Mouse (Mus musculus) lung, embryonic 16.5 days (tissue): ENCODE data around the gene Sycn. TPM values are rescaled to one million over a fixed set of nuclear protein-coding genes. Genes with fewer than 3 reads are reported as not detected.
A peak's percentile ranks its signal among the peaks of the same experiment; 100 is the strongest.

ENCODE experiments used
- ATAC-seq: fragments of 200-750 bp; cut with Nextera tagmentation; 2 replicates; pipeline ENCODE4 v1.8.0; 2017; ENCODE audit warnings: low read depth, mild to moderate bottlenecking, moderate library complexity
- H3K27ac ChIP-seq: fragments of 300-500 bp; sonication (generic); 2 replicates; pipeline ENCODE4 v1.5.1; 2014; ENCODE audit warnings: mild to moderate bottlenecking, control low read depth, low read length
- H3K27me3 ChIP-seq: fragments of 300-500 bp; sonication (generic); 2 replicates; pipeline ENCODE4 v1.6.1; 2014; ENCODE audit warnings: low read depth, low read length, mixed read lengths; ENCODE audit not compliant: control insufficient read depth, insufficient read depth
- H3K36me3 ChIP-seq: fragments of 300-500 bp; sonication (generic); 2 replicates; pipeline ENCODE4 v1.6.1; 2014; ENCODE audit warnings: low read length; ENCODE audit not compliant: control insufficient read depth, insufficient read depth
- H3K4me1 ChIP-seq: fragments of 300-500 bp; sonication (generic); replicated peaks from 2 replicates; pipeline ENCODE4 v1.6.1; 2014; ENCODE audit warnings: low read length, mixed read lengths; ENCODE audit not compliant: control insufficient read depth, insufficient read depth
- H3K4me2 ChIP-seq: fragments of 300-500 bp; sonication (generic); 2 replicates; pipeline ENCODE4 v1.6.1; 2014; ENCODE audit warnings: low read depth, low read length, control low read depth
- H3K4me3 ChIP-seq: fragments of 300-500 bp; sonication (generic); 2 replicates; pipeline ENCODE4 v1.5.1; 2014; ENCODE audit warnings: mild to moderate bottlenecking, low read length, control low read depth
- H3K9ac ChIP-seq: fragments of 300-500 bp; sonication (generic); 2 replicates; pipeline ENCODE4 v1.6.1; 2014; ENCODE audit warnings: low read length, control low read depth
- H3K9me3 ChIP-seq: fragments of 300-500 bp; sonication (generic); 2 replicates; pipeline ENCODE4 v1.6.1; 2016; ENCODE audit warnings: low read length; ENCODE audit not compliant: control insufficient read depth
- WGBS: fragments of 180-500 bp; shearing (Covaris S2); extraction: QIAGEN DNeasy Blood & Tissue Kit; methylation state at CpG from one replicate; pipeline ENCODE4 v1.1.7; 2014; 5-methylcytosine and 5-hydroxymethylcytosine counted together
- polyA plus RNA-seq: library from polyadenylated mRNA; unstranded; fragments of >200 nt; fragmentation: Nextera tagmentation; extraction: Ambion mirVana; gene quantifications from 2 replicates; pipeline ENCODE4 v1.2.1, GENCODE M21; 2015

The Sycn gene
- polyA plus RNA-seq, 1 experiment from 2014 or later = not detected

DNA sequence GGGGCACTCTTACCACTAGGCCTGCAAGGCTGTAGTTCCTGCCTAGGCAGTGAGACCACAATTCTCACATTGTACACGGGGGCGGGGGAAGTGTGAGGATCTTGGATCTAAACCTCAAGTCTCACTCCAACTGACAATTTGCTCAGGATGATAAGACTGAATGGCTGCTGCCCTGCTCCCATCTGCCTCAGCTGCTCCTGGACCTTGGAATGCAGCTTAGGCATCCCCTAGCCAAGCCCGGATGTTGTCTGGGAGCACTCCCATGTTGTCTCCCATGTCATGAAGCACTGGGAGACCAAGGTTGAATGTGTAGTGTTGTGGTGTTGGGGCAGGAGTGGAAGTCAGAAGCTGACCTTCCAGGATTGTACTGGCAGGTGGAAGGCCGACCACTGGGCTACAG is 26.9 kb downstream of the Sycn start:
- Histone ChIP-seq H3K4me1 (peaks cover 34% of the 10 kb centered on the region), H3K9me3 (no peaks in the 10 kb centered on the region), H3K36me3 (peaks cover 31% of the 10 kb centered on the region), H3K27me3 (no peaks in the 10 kb centered on the region), H3K4me2 (no peak overlapping the region), H3K27ac (no peak overlapping the region), H3K9ac (no peak overlapping the region), H3K4me3 (no peak overlapping the region)
- 84% methylated on average over 4 of the region's 4 CpGs for WGBS
- ATAC-seq = no peak

DNA sequence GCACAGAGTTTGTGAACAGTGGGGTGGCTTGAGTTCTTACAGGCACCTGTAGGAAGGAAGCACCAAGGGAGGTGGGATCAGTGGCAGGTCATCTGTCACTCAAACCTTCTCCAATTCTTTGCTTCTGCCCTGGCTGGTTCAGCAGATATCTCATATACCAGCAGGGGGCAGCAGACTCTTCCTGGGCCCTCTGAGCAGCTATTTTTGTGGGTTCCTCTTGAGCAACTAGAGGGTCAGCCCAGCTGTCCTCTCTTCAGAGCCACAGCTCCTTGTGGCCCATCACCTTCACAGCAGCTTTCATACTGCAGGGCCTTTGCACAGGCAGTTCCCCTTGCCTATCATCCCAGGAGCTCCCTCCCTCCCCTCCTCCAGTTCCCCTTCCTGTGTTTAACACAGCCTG is 27.6 kb downstream of the Sycn start:
- H3K9me3 ChIP-seq = no peaks in the 10 kb centered on the region
- H3K4me1 ChIP-seq = peaks cover 38% of the 10 kb centered on the region
- peaks cover 24% of the 10 kb centered on the region for H3K36me3 ChIP-seq
- no peak overlapping the region for H3K4me2 ChIP-seq
- H3K27ac ChIP-seq = no peak overlapping the region
- no peaks in the 10 kb centered on the region for H3K27me3 ChIP-seq
- no peak overlapping the region for H3K4me3 ChIP-seq
- ATAC-seq = no peak
- H3K9ac ChIP-seq = no peak overlapping the region

DNA sequence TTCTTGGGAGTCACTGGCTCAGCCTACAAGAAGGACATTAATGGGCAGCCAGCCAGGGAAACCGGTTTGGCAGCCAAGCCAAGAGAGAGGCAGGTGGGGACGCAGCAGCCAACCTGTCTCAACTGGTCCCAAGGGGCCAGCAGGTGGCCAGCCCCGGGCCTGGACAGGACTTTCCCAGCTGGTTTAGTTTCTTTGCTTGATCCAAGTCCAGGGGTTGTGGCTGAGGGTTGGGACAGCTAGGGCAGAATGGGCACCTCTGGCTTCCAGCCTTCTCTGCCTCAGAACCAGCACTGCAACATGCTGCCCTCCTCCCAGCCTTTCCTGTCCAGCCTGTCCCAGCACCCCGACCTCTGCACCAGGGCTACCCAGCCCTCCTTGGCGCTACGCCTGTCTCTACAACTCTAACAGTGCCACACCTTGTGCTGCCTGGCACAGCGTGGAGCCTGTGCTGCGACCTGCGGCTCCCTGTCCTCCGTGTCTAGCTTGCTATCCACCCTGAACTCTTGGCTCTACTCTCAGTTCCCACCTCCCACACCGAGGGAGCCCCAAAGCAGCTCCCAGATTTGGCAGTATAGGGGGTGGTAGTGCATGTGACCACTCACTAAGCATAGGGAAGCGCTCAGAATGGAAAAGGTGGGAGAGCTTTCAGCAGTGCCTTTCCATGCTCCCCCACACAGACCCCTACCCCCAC is 29.8 kb downstream of the Sycn start:
- no peaks in the 10 kb centered on the region for H3K27me3 ChIP-seq
- H3K36me3 ChIP-seq = peaks cover 11% of the 10 kb centered on the region
- H3K27ac ChIP-seq = peak overlapping the region; percentile 96
- peaks cover 40% of the 10 kb centered on the region for H3K4me1 ChIP-seq
- WGBS = 41% methylated on average over 12 of the region's 12 CpGs
- peak overlapping the region; percentile 13; the same call in 1 of the 2 replicates for H3K4me3 ChIP-seq
- peak overlapping the region; percentile 52 for H3K9ac ChIP-seq
- no peaks in the 10 kb centered on the region for H3K9me3 ChIP-seq
- ATAC-seq = peak; percentile 89
- peak overlapping the region; percentile 47 for H3K4me2 ChIP-seq

DNA sequence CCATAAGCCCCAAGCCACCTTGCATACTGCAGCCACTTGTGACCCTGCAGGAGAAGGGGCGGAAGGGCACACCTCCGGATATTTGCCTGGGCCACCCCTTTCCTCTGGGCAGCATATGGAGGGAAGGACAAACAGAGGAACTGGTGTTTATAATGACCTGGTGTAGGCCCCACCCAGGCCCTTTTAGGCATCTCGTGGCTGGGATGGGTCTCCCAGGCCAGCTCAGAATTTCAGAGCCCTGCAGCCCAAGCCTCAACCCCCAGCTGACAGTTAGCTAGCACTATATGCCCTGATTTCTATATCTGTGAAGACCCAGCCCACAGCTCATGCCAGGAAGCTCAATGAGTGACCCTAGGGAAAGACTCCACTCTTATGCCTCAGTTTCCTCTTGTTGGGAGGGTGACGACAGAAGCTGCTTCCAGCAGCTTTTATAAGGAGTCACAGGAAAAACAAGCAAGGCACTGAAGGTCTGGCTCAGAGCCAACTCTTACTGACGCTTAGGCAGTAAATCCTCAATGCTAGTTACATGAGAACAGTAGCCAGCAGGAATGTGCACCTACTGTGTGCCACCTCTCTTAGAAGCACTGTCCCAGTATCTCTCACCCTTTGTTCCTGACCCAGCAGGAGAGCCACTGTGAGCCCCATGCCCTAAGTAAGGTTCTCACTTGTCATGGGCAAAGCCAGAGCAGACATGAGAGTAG is 30.4 kb downstream of the Sycn start:
- H3K4me1 ChIP-seq = peaks cover 43% of the 10 kb centered on the region
- no peaks in the 10 kb centered on the region for H3K27me3 ChIP-seq
- peaks cover 11% of the 10 kb centered on the region for H3K36me3 ChIP-seq
- 20% methylated on average over 5 of the region's 5 CpGs for WGBS
- H3K4me2 ChIP-seq = peak overlapping the region; percentile 47
- peak overlapping the region; percentile 52 for H3K9ac ChIP-seq
- H3K4me3 ChIP-seq = peak overlapping the region; percentile 13; the same call in 1 of the 2 replicates
- peak; percentile 46 for ATAC-seq
- no peaks in the 10 kb centered on the region for H3K9me3 ChIP-seq
- peak overlapping the region; percentile 96 for H3K27ac ChIP-seq

DNA sequence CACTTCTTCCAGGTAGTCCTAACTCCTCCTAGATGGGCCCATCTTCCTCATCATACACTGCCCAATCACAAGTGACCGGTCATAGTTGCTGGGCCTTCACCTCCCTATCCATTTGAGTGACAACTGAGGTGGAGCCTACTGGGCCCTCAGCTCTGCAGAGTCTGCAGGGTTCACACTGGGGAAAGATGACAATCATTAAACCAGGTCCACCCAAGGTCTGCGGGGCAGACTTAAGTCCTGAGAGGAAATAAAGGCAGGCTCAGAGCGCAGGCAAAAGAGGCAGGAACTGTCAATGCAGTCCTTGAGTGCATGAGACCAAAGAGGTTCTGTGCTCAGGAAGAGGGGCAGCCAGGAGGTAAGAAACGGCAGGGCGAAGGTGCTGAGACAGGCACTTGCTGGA is 32.0 kb downstream of the Sycn start:
- no peak for ATAC-seq
- peaks cover 59% of the 10 kb centered on the region for H3K4me1 ChIP-seq
- peak overlapping the region; percentile 96; the same call in 1 of the 2 replicates for H3K27ac ChIP-seq

GRCm38 (mm10) chr7:28573236-28573635 is 32.6 kb downstream of the Sycn start:
- Histone ChIP-seq H3K27me3 (no peaks in the 10 kb centered on the region), H3K27ac (no peak overlapping the region; the same call in 1 of the 2 replicates), H3K9me3 (no peaks in the 10 kb centered on the region), H3K9ac (no peak overlapping the region), H3K4me1 (peaks cover 62% of the 10 kb centered on the region), H3K4me3 (no peak overlapping the region), H3K36me3 (no peaks in the 10 kb centered on the region), H3K4me2 (no peak overlapping the region)
- no peak for ATAC-seq
- 84% methylated on average over 3 of the region's 3 CpGs for WGBS

More for the DNA sequence above, 32.0 kb downstream of the Sycn start:
- 62% methylated on average over 5 of the region's 5 CpGs for WGBS
- no peaks in the 10 kb centered on the region for H3K27me3 ChIP-seq
- no peaks in the 10 kb centered on the region for H3K9me3 ChIP-seq
- H3K36me3 ChIP-seq = peaks cover 2% of the 10 kb centered on the region
- H3K4me3 ChIP-seq = no peak overlapping the region
- no peak overlapping the region for H3K4me2 ChIP-seq
- peak overlapping the region; percentile 21; the same call in 1 of the 2 replicates for H3K9ac ChIP-seq

GRCm38 (mm10) chr7:28575597-28575996 is 34.9 kb downstream of the Sycn start:
- H3K9me3 ChIP-seq = no peaks in the 10 kb centered on the region
- WGBS = 78% methylated on average over 11 of the region's 11 CpGs
- H3K27me3 ChIP-seq = no peaks in the 10 kb centered on the region
- ATAC-seq = no peak
- H3K36me3 ChIP-seq = 0 out of 2 replicates have a peak, but pooled peaks cover 2% of the 10 kb centered on the region
- H3K4me1 ChIP-seq = peaks cover 70% of the 10 kb centered on the region
- H3K4me2 ChIP-seq = no peak overlapping the region
- H3K27ac ChIP-seq = no peak overlapping the region
- H3K9ac ChIP-seq = peak overlapping the region; percentile 9; the same call in 1 of the 2 replicates
- no peak overlapping the region for H3K4me3 ChIP-seq

DNA sequence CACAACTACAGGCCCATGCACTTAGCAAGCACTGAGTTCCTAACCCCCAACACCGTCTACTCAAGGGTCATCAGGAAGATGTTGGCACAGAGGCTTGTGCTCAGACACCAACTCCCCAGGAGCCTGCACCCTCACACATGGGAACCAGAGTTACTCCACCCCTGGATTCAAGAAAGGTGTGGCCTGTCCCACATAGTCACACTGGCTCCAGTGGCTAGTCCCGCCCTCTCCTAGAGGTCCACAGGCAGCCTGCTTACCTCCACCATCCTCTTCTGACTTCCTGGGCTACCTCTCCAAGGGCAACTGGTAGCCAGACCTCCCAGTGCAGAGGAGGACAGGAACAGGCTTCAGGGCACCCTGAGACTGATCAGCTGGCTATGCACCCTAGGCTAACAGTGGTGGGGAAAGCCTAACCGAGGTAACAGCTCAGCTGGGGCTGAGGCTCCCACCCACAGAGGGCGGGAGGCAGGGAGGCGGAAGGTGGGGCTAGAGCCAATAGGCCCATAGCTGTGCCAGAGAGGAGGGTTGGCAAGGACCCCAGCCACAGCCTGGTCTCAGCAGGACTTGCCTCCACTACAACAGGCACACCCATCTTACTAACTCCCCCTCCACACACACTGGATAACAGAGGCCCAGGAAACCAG is 35.7 kb downstream of the Sycn start:
- no peaks in the 10 kb centered on the region for H3K27me3 ChIP-seq
- peak overlapping the region; percentile 49 for H3K9ac ChIP-seq
- H3K4me2 ChIP-seq = peak overlapping the region; percentile 30
- H3K4me1 ChIP-seq = peaks cover 62% of the 10 kb centered on the region
- H3K27ac ChIP-seq = peak overlapping the region; percentile 94
- ATAC-seq = peak; percentile 82
- 53% methylated on average over 5 of the region's 5 CpGs for WGBS
- H3K36me3 ChIP-seq = 0 out of 2 replicates have a peak, but pooled peaks cover 2% of the 10 kb centered on the region
- H3K4me3 ChIP-seq = peak overlapping the region; percentile 14; the same call in 1 of the 2 replicates
- no peaks in the 10 kb centered on the region for H3K9me3 ChIP-seq
